Mouse (Mus musculus): ENCODE measurements around the gene Ndufa10.

Gene Ndufa10

DNA sequence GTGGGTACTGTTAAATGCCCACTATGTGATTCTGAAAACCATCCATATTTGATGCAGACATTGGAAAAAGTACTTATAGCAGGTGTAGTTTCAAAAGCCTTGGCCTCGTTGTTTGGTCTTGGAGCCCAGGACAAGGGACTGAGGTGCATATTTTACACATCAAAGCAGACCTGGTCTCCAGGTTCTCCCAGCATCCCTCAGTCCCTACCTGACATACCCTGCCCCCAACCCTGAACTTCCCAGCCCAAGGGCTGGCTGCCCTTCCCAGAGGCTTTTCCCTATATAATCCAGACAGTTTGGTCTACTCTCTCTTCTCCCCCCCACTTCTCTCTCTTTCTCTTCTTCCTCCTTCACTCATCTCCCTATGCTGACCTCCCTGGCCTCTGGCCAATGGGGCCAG, 42.7 kb downstream of the Ndufa10 start:
- no peak for DNase-seq

DNA sequence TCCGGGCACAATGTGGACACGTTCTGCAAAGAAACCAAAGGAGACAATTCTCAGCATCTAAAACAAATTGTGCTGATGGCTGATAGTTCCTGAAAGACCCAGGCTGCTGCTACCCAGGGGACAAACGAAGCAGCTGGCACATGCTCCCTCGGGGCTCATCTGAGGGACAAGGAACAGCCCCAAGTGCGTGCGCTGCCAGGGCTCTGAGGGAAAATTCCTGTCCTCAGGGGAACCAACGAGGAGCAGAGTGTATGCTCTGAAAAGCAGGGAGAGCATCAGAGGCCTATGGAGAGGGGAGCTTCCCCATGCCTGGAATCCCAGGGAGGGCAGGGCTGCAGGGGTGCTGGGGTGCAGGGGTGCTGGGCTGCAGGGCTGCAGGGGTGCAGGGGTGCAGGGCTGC, 48.9 kb downstream of the Ndufa10 start:
- no peak for DNase-seq

DNA sequence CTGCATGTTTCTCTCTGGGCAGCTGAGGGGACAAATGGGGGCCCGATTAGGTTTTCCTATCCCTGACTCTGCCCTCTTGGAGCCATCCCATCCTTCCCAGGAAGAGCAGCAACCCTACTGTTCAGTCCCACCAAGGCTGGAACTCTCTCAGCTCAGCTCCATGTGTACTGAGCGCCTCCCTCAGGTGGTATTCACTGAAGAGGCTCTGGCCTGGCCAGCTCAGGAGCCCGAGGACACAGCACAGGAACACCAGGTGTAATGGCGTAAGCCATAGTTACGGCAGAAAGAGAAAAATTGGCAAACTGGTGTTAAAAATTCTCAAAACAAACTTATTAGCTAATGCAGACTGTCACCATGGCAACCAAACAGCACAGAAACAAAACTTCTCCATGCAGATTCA, 68.5 kb downstream of the Ndufa10 start:
- DNase-seq = no peak

DNA sequence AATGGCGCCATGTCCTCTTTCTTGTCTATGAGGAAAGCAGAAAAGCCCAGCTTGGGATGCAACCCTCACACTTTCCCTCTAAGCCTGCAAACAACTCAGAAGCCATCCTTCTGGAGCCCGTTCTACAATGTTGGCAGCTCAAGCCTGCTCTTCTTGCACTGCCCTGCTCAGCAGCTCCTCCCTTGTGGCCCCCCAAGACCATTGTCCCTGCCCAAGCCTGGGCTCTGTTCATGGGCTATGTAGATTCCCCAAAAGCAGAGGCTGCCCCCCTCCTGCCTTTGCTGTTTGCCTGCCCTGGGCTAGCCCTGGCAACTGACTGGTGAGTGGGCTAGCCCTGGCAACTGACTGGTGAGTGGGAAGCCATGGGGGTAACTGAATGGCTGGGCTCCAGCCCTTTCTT, 73.1 kb downstream of the Ndufa10 start:
- DNase-seq = no peak

DNA sequence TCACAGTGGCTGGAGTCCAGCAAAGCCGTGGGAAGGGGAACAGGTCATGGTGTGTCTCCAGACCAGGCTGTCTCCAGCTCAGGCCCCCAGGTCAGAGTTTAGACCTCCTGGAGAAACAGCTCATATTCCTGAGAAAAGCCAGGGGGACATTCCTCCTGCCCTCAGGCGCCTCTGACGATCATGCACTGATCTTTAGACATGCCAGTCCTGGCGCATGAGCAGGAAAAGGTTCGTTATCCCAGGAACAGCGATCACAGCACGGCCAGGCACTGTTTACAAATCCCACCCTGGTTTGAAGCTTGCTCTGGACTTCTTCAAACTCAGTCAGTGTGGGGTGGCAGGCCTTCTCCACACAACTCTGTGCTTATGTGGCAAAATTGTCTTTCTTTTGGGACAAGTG, 75.1 kb downstream of the Ndufa10 start:
- DNase-seq = no peak

DNA sequence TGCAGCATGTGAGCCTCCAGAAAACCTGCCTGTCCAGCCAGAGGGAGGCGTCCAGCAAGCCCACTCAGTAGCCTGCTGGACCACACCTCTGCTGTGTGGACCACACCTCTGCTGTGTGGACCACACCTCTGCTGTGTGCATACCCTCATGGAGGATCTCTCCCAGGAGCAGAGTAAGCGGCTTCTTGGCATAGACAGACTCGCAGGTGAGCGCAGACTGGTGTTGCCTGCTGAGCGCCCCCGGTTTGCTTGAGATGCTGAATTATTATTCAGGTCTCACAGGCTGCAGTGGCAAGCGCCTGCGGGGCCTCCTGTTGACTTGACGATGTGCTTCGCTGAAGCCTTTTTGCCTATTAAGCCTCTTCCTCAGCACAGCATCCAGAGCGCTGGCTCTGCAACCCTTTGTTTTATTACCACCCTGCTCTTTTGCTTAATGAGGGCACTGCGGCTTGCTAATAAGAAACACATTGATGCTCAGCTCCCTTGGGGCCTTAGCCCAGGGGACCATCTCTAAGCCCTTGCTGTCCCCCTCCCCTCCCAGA, 76.1 kb downstream of the Ndufa10 start:
- no peak for DNase-seq

DNA sequence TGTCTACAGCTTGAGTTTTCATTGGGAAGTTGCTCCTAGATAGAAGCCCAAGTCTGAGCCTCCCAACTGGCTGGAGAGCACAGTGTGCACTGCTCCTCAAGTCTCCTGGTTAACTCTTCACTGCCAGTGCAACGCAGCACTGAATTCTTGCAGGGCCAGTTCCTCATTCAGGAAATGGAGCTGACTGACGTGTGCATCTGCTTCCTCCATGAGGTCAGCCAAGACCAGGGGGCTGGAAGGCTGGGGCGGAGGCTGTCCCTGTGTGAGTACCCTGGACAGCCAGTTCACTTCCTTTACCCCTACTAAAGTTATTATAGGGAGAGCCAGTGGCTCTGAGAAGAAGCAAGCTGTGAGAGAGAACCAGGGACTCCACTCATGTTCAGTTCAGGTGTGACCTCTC, 79.4 kb downstream of the Ndufa10 start:
- no peak for DNase-seq

DNA sequence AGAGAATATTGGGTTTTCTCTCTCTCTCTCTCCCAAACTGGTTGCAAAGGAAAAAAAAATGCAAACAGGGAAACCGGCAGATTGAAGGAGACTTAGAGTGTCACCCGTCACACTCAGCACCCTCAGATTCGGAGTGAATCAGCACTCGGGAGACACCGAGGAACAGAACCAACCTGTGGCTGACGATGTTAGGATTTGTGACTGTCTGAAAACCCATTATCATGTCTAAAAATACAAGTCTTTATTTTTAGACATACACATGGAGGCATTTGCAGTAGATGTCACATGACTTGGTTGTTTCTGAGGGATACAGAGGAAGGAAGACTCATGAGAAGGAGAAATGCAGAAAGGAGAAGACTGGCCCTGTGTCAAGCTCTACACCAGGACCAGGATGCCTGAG, 80.5 kb downstream of the Ndufa10 start:
- DNase-seq = no peak

All from cerebellum, adult 8-10 months (tissue).